Mouse (Mus musculus): ENCODE results near the gene Vinac1.
"Not testable (repeated sequence)": the region's sequence is repeated elsewhere in the genome, so short reads cannot be mapped to it uniquely, and the experiment has no call there.

Gene Vinac1

DNA sequence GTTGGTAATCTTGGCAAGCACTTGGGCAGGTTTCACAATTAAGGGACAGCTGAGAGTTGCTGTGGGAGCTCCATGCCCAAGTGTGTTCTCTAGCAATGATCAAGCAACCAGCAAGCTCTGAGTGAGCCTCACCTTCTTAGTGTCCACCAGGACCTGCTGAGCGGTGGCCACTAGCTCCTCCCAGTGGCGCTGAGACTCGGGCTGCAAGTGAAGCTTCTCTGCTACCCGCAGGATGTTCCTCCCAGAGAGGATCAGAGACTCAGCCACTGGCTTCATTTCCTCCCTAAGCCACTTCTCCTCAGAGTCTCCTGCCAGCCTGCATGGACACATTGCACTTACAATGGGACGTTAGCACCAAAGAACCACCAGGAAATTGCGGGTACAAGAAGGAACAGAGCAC is 7.4 kb downstream of the Vinac1 start:
- no peak for ATAC-seq (ENCODE audit: low TSS enrichment)

DNA sequence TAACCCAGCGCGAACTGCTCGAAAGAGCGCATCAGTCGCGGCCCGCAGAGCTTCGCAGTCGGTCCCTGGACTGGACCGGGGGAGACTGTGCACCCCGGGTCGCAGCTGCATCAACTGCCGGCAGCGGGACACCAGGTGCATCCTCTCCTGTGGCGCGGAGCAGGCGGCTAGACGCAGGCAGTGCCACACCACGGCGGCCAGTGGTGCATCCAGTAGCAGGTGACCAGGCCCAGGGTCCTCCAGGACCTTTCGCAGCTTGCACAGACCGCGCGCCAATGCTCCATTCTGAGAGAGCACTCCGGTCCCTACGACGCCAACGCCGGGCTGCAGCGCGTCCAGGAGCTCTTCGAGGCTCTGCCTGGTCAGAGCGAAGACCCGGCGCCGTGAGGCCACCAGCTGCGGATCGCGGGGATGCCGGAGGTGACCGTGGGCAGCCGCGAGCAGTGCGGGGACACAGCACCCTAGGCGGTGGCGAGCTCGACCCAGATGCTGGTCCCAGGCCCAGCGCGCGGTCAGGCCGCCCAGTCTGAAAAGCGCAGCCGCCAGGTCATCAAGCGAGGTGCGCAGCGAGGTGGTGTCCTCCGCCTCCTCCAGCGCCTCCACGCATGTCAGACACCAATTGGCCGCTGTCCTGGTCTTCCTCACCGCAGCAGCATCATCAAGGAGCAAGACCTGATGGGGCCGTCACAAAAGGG is 8.9 kb downstream of the Vinac1 start:
- peak; percentile 45 for ATAC-seq (ENCODE audit: low TSS enrichment)

DNA sequence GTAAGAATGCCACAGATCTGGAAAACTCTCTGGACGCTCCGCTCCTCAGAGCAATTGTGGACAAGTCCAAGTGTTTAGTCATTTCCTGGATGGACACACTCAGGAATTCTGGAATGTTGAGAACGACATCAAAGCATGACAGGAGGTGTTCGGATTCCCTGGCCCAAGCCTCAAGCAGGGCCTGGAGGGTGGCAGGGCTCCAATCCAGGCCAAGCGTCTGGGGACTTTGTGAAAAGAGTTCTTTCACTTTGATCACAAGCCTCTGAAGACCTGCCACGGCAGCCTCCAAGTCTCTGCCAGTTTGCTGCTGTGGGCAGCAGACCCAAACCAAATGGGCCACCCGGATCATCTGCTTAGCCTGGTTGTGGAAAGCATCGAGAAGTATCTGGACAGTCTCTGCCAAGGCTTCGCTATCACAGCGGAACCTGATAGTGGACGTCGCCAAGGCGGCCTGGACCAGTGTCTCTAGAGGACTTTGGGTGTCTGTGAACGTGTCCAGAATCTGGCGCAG is 9.5 kb downstream of the Vinac1 start:
- ATAC-seq (ENCODE audit: low TSS enrichment), result peak; percentile 8; the same call in 1 of the 2 replicates

DNA sequence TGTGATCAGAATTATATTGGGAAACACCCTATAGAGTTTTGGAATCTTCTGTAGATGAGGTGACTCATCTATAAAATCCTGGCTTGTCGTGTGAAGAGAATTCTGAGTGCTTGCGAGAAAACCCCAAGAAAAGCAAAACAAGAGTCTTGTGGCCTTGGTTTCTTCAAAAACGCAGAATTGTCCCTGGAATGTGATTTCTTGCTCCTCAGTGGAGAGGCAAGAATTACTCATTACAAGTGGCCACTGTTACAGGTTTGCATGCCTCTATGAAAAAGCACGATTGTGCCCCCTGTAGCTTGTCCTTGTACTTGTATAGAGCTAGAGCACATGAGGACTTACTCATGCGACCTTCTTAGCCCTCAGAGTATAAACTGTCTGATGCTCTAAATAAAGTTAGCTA is 12.6 kb downstream of the Vinac1 start:
- ATAC-seq (ENCODE audit: low TSS enrichment), result peak; percentile 43; the same call in 1 of the 2 replicates

DNA sequence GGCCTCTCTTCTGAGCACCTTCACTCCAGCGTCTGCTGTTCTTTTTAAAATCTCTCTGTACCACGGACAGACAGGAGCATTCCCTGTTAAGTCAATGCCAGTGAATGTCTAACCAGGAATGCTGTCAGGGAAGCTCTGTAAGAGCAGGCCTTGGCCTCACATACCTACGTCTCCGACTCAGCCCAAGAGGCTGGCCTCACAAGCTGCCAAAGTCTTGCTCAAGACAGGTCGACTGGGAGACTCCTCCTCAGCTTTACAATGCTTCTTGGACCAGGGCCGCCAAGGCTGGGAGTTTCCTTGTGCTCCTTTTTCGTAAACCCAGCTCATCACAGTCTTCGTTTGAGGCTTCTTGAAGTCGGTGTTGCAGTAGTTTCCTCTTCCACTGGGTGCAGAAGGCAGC is 23.2 kb downstream of the Vinac1 start:
- no peak for ATAC-seq (ENCODE audit: low TSS enrichment)

DNA sequence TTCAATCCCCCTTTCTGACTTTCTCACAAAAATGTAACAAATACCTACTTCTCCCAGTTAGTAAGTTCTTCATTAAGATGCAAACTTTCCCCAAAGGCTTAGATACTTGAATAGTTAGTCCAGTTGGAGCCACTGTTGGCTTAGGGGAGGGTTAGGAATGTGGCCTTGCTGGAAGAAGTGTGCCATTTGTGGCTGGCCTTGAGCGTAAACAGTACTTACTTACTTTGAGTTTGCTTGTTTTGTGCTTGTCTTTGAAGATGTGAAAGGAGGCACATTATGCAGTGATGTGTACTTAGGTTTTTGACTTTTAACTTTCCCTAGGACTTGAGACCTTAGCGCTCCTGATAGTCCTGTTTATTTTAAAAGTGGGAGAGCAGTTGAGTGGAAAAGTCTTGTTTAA is 27.9 kb downstream of the Vinac1 start:
- ATAC-seq (ENCODE audit: low TSS enrichment), result no peak

DNA sequence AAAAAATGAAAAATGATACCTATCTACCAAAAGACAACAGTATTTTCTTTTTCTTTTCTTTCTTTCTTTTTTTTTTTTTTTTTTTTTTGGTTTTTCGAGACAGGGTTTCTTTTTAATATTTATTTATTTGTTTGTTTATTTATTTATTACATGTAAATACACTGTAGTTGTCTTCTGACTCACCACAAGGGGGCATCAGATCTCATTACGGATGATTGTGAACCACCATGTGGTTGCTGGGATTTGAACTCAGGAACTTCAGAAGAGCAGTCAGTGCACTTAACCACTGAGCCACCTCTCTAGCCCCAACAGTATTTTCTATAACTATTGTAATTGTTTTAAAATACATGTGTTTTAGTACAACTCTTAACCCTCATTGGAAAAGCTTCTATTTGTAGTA is 39.1 kb downstream of the Vinac1 start:
- ATAC-seq (ENCODE audit: low TSS enrichment), result not testable (repeated sequence)

DNA sequence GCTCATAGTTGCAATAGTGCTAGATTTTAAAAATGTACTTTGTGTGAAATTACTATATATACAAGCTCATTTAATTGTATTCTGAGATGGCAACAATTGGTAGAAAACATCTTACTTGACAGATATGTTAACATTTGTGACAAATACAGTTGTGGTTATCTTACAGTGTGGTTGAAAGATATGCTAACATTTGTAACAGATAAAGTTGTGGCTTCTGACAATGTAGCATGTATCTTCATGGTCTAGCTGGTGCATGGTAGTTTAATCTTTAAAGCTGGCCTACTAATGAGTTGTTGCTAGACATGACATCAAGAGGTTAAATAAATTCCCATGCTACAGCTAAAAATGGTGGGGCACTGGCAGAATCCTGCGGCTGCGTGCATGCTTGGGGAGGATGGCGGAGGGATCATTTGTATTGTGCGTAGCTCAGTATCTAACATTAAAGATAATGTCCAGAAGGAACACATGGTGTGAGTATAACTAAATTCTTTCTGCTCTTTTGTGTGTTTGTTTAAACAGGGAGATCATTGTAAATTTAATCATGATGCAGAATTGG is 41.7 kb downstream of the Vinac1 start:
- no peak for ATAC-seq (ENCODE audit: low TSS enrichment)

DNA sequence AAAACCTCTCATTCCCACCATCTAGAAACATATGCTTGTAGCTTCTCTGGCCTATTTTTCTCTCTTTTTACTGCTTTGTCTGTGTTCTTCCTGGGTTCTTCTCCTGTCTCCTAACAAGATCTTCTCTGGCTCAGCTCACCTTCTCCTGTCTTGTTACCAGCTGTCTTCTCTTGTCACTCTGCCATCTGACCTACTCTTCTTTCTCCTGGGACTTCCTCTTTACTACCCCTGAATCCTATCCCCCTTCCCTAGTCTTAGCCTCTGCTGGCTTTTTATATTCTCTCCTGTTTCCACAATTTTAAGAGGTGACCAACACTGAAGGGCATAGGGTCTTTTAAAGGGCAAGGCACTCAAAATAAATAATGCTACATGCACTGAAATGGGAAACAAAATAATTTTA is 43.1 kb downstream of the Vinac1 start:
- ATAC-seq (ENCODE audit: low TSS enrichment), result no peak

DNA sequence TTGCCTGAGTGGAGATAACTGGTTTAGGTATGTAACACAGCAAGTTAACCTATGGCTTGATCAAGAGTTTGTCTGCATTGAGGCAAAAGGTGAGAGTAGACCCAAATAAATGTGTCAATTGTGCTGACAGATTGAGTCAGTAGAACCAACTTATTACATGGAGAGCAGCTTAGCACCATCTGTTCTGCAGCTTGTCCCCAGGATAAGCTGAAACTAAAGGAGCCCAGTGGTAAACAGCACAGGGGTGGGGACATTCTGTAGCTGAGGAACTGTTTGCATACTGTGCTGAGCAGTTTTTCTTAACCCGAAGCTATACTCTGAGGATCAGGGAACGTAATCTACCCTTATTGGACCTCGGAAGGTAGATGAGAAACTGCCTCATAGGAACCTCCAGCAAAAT is 63.2 kb downstream of the Vinac1 start:
- ATAC-seq (ENCODE audit: low TSS enrichment), result peak; percentile 77; the same call in 1 of the 2 replicates

DNA sequence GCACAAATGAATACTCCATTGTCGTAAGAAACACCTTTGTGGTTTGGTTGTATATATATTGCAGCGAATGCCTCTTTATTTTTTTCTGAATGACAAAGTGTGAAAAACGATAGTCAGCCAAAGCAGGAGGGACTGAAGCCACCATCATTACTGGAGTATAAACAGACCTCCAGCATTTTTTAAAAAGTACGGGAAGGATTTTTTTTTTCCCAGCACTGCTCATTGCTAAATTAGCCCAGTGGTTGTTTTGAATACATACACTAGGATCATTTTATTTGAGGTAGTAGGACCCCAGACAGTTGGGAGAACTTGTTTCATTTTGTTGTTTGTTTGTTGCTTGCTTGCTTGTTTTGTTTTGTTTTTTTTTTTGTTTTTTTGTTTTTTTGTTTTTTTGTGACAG is 72.4 kb downstream of the Vinac1 start:
- no peak for ATAC-seq (ENCODE audit: low TSS enrichment)
